Mouse (Mus musculus) liver, embryonic 13.5 days (tissue): ENCODE data around the gene Pld5. TPM values are rescaled to one million over a fixed set of nuclear protein-coding genes. Genes with fewer than 3 reads are reported as not detected.

ENCODE experiments used
- ATAC-seq: fragments of 200-750 bp; cut with Nextera tagmentation; 2 replicates; pipeline ENCODE4 v1.8.0; 2017; ENCODE audit warnings: low read depth, mild to moderate bottlenecking, moderate number of reproducible peaks, moderate library complexity
- DNase-seq: peaks from one replicate; pipeline ENCODE4 v3.0.0; 2022
- H3K27ac ChIP-seq: fragments of 300-500 bp; sonication (generic); 2 replicates; pipeline ENCODE4 v1.5.1; 2015; ENCODE audit warnings: moderate library complexity, mild to moderate bottlenecking, inconsistent platforms
- H3K27me3 ChIP-seq: fragments of 300-500 bp; sonication (generic); 2 replicates; pipeline ENCODE4 v1.6.1; 2015; ENCODE audit warnings: mild to moderate bottlenecking, inconsistent platforms
- H3K36me3 ChIP-seq: fragments of 300-500 bp; sonication (generic); 2 replicates; pipeline ENCODE4 v1.6.1; 2015; ENCODE audit warnings: mild to moderate bottlenecking, inconsistent platforms
- H3K4me1 ChIP-seq: fragments of 300-500 bp; sonication (generic); replicated peaks from 2 replicates; pipeline ENCODE4 v1.6.1; 2015; ENCODE audit warnings: inconsistent platforms
- H3K4me2 ChIP-seq: fragments of 300-500 bp; sonication (generic); 2 replicates; pipeline ENCODE4 v1.6.1; 2015; ENCODE audit warnings: inconsistent platforms, mild to moderate bottlenecking, moderate library complexity
- H3K4me3 ChIP-seq: fragments of 300-500 bp; sonication (generic); replicated peaks from 2 replicates; pipeline ENCODE4 v1.5.1; 2015; ENCODE audit warnings: mild to moderate bottlenecking, inconsistent platforms
- H3K9ac ChIP-seq: fragments of 300-500 bp; sonication (generic); 2 replicates; pipeline ENCODE4 v1.6.1; 2015; ENCODE audit warnings: mild to moderate bottlenecking, inconsistent platforms
- H3K9me3 ChIP-seq: fragments of 300-500 bp; sonication (generic); replicated peaks from 2 replicates; pipeline ENCODE4 v1.6.1; 2016; ENCODE audit warnings: inconsistent platforms
- WGBS: fragments of 180-500 bp; shearing (Covaris S2); methylation state at CpG from one replicate; pipeline ENCODE4 v1.1.7; 2015; ENCODE audit not compliant: insufficient replicate concordance; 5-methylcytosine and 5-hydroxymethylcytosine counted together
- polyA plus RNA-seq: library from polyadenylated mRNA; unstranded; fragments of >200 nt; fragmentation: Nextera tagmentation; extraction: Ambion mirVana; gene quantifications from 2 replicates; pipeline ENCODE4 v1.2.1, GENCODE M21; 2015

Pld5 gene
- polyA plus RNA-seq, 1 experiment from 2014 or later, result 0.06 TPM

GRCm38 (mm10) chr1:175938731-175939130, 336.4 kb downstream of the Pld5 start:
- H3K27ac ChIP-seq, result no peak overlapping the region
- WGBS, result 77% methylated on average over 3 of the region's 3 CpGs
- no peak overlapping the region for H3K4me2 ChIP-seq
- no peak overlapping the region for H3K4me3 ChIP-seq
- no peaks in the 10 kb centered on the region for H3K36me3 ChIP-seq
- no peaks in the 10 kb centered on the region for H3K9me3 ChIP-seq
- no peak for DNase-seq
- no peaks in the 10 kb centered on the region for H3K27me3 ChIP-seq
- no peak for ATAC-seq
- no peaks in the 10 kb centered on the region for H3K4me1 ChIP-seq
- H3K9ac ChIP-seq, result no peak overlapping the region

- no peaks in the 10 kb centered on the region for H3K36me3 ChIP-seq
- H3K27me3 ChIP-seq, result no peaks in the 10 kb centered on the region
- no peak overlapping the region for H3K9ac ChIP-seq
- H3K4me2 ChIP-seq, result no peak overlapping the region; the same call in 1 of the 2 replicates
- DNase-seq (no peak), ATAC-seq (no peak)
- H3K4me1 ChIP-seq, result no peaks in the 10 kb centered on the region
- H3K9me3 ChIP-seq, result no peaks in the 10 kb centered on the region
- WGBS, result 10% methylated on average over 11 of the region's 11 CpGs
- no peak overlapping the region for H3K4me3 ChIP-seq
- no peak overlapping the region for H3K27ac ChIP-seq
Observed at GRCm38 (mm10) chr1:175936282-175936737, 338.8 kb downstream of the Pld5 start.

GRCm38 (mm10) chr1:175931391-175931790, 343.7 kb downstream of the Pld5 start:
- Histone ChIP-seq H3K4me1 (no peaks in the 10 kb centered on the region), H3K36me3 (no peaks in the 10 kb centered on the region), H3K4me3 (no peak overlapping the region), H3K27ac (no peak overlapping the region), H3K9ac (no peak overlapping the region), H3K27me3 (no peaks in the 10 kb centered on the region), H3K9me3 (no peaks in the 10 kb centered on the region), H3K4me2 (no peak overlapping the region)
- DNase-seq (no peak), ATAC-seq (no peak)
- WGBS, result 80% methylated on average over 5 of the region's 5 CpGs

GRCm38 (mm10) chr1:175923848-175924787, 351.0 kb downstream of the Pld5 start:
- Histone ChIP-seq H3K4me3 (no peak overlapping the region), H3K9ac (no peak overlapping the region), H3K27me3 (no peaks in the 10 kb centered on the region), H3K36me3 (no peaks in the 10 kb centered on the region), H3K9me3 (no peaks in the 10 kb centered on the region), H3K4me1 (no peaks in the 10 kb centered on the region), H3K27ac (no peak overlapping the region), H3K4me2 (no peak overlapping the region)
- ATAC-seq (no peak), DNase-seq (peak; percentile 28)
- WGBS, result 38% methylated on average over 7 of the region's 7 CpGs

- H3K4me3 ChIP-seq, result no peak overlapping the region
- no peaks in the 10 kb centered on the region for H3K4me1 ChIP-seq
- H3K9ac ChIP-seq, result no peak overlapping the region
- H3K4me2 ChIP-seq, result no peak overlapping the region
- no peaks in the 10 kb centered on the region for H3K9me3 ChIP-seq
- no peaks in the 10 kb centered on the region for H3K36me3 ChIP-seq
- 70% methylated on average over 8 of the region's 8 CpGs for WGBS
- ATAC-seq, result no peak
- DNase-seq, result no peak
- no peak overlapping the region for H3K27ac ChIP-seq
- H3K27me3 ChIP-seq, result no peaks in the 10 kb centered on the region
Observed at GRCm38 (mm10) chr1:175921091-175921490, 354.0 kb downstream of the Pld5 start.

- H3K36me3 ChIP-seq, result no peaks in the 10 kb centered on the region
- H3K9ac ChIP-seq, result no peak within 1 kb of the TSS
- no peaks in the 10 kb centered on the region for H3K9me3 ChIP-seq
- no peaks in the 10 kb centered on the region for H3K27me3 ChIP-seq
- no peak within 1 kb of the TSS for H3K4me3 ChIP-seq
- WGBS, result 64% methylated on average over 9 of the region's 9 CpGs
- ATAC-seq (no peak), DNase-seq (no peak)
- no peaks in the 10 kb centered on the region for H3K4me1 ChIP-seq
- H3K4me2 ChIP-seq, result no peak within 1 kb of the TSS
- H3K27ac ChIP-seq, result no peak within 1 kb of the TSS
Observed at GRCm38 (mm10) chr1:175920029-175920428, 355.1 kb downstream of the Pld5 start, which contains the start of gene Gm38100. Gene Gm38100 (plus strand): TSS chr1:175920329.

GRCm38 (mm10) chr1:175913728-175914303, 361.3 kb downstream of the Pld5 start:
- H3K9ac ChIP-seq, result no peak overlapping the region
- 59% methylated on average over 5 of the region's 5 CpGs for WGBS
- H3K9me3 ChIP-seq, result no peaks in the 10 kb centered on the region
- peaks cover 15% of the 10 kb centered on the region for H3K36me3 ChIP-seq
- no peak overlapping the region for H3K4me2 ChIP-seq
- H3K27ac ChIP-seq, result no peak overlapping the region
- peaks cover 14% of the 10 kb centered on the region for H3K4me1 ChIP-seq
- ATAC-seq (peak; percentile 48; the same call in 1 of the 2 replicates), DNase-seq (no peak)
- H3K4me3 ChIP-seq, result no peak overlapping the region
- H3K27me3 ChIP-seq, result no peaks in the 10 kb centered on the region
